Mouse (Mus musculus): ENCODE results near the gene Wdr72. TPM values are rescaled to one million over a fixed set of nuclear protein-coding genes. Genes with fewer than 3 reads are reported as not detected.

Gene Wdr72
- total and polyA plus RNA-seq, 2 experiments from 2014 or later: 0.27 to 0.42 TPM

GRCm38 (mm10) chr9:74101591-74101990, 8.6 kb upstream of the Wdr72 start:
- Histone ChIP-seq H3K27me3 (ENCODE audit: insufficient read depth, low read length) (no peaks in the 10 kb centered on the region), H3K27ac (ENCODE audit: low read depth, low read length) (no peak overlapping the region), H3K4me3 (ENCODE audit: low read depth, low read length) (no peak overlapping the region), H3K9ac (replicated peaks; ENCODE audit: low read length, poor library complexity, severe bottlenecking) (no peak overlapping the region), H3K36me3 (ENCODE audit: insufficient read depth, low read length) (no peaks in the 10 kb centered on the region), H3K9me3 (ENCODE audit: low read length) (no peaks in the 10 kb centered on the region), H3K4me1 (ENCODE audit: insufficient read depth, low read length) (no peaks in the 10 kb centered on the region), H3K4me2 (ENCODE audit: low read depth, low read length, poor library complexity, severe bottlenecking) (no peak overlapping the region)
- ATAC-seq (ENCODE audit: low FRiP score) (no peak), DNase-seq (ENCODE audit: low spot score) (no peak)
- TF ChIP-seq CTCF (IDR thresholded peaks at IDR 0.05): no peak

- H3K4me1 ChIP-seq (ENCODE audit: insufficient read depth, low read length): no peaks in the 10 kb centered on the region
- ATAC-seq (ENCODE audit: low FRiP score): no peak
- H3K9me3 ChIP-seq (ENCODE audit: low read length): no peaks in the 10 kb centered on the region
- no peak overlapping the region for H3K4me2 ChIP-seq (ENCODE audit: low read depth, low read length, poor library complexity, severe bottlenecking)
- no peaks in the 10 kb centered on the region for H3K36me3 ChIP-seq (ENCODE audit: insufficient read depth, low read length)
- WGBS: 95% methylated on average over 1 of the region's 1 CpGs
- no peak overlapping the region for H3K9ac ChIP-seq (replicated peaks; ENCODE audit: low read length, poor library complexity, severe bottlenecking)
- no peak for DNase-seq (ENCODE audit: low spot score)
- no peak overlapping the region for H3K27ac ChIP-seq (ENCODE audit: low read depth, low read length)
- TF ChIP-seq CTCF (IDR thresholded peaks at IDR 0.05): no peak
- H3K4me3 ChIP-seq (ENCODE audit: low read depth, low read length): no peak overlapping the region
- H3K27me3 ChIP-seq (ENCODE audit: insufficient read depth, low read length): no peaks in the 10 kb centered on the region
Observed at GRCm38 (mm10) chr9:74102615-74103014, 7.5 kb upstream of the Wdr72 start.

GRCm38 (mm10) chr9:74110461-74110816, 283 bp downstream of the Wdr72 start:
- Histone ChIP-seq H3K27me3 (ENCODE audit: insufficient read depth, low read length) (peaks cover 4% of the 10 kb centered on the region; the same call in 1 of the 2 replicates), H3K4me2 (ENCODE audit: low read depth, low read length, poor library complexity, severe bottlenecking) (peak overlapping the region; percentile 36), H3K36me3 (ENCODE audit: insufficient read depth, low read length) (no peaks in the 10 kb centered on the region), H3K9ac (replicated peaks; ENCODE audit: low read length, poor library complexity, severe bottlenecking) (no peak overlapping the region), H3K4me1 (ENCODE audit: insufficient read depth, low read length) (no peaks in the 10 kb centered on the region), H3K4me3 (ENCODE audit: low read depth, low read length) (no peak overlapping the region), H3K9me3 (ENCODE audit: low read length) (no peaks in the 10 kb centered on the region), H3K27ac (ENCODE audit: low read depth, low read length) (no peak overlapping the region)
- no peak for TF ChIP-seq CTCF (IDR thresholded peaks at IDR 0.05)
- DNase-seq (ENCODE audit: low spot score) (no peak), ATAC-seq (ENCODE audit: low FRiP score) (no peak)
- 5% methylated on average over 7 of the region's 7 CpGs for WGBS

- WGBS: 94% methylated on average over 9 of the region's 9 CpGs
- Histone ChIP-seq H3K4me3 (ENCODE audit: low read depth, low read length) (no peak overlapping the region), H3K4me2 (ENCODE audit: low read depth, low read length, poor library complexity, severe bottlenecking) (no peak overlapping the region), H3K9me3 (ENCODE audit: low read length) (no peaks in the 10 kb centered on the region), H3K27ac (ENCODE audit: low read depth, low read length) (no peak overlapping the region), H3K27me3 (ENCODE audit: insufficient read depth, low read length) (peaks cover 4% of the 10 kb centered on the region; the same call in 1 of the 2 replicates), H3K4me1 (ENCODE audit: insufficient read depth, low read length) (no peaks in the 10 kb centered on the region), H3K9ac (replicated peaks; ENCODE audit: low read length, poor library complexity, severe bottlenecking) (no peak overlapping the region), H3K36me3 (ENCODE audit: insufficient read depth, low read length) (no peaks in the 10 kb centered on the region)
- no peak for TF ChIP-seq CTCF (IDR thresholded peaks at IDR 0.05)
- no peak for ATAC-seq (ENCODE audit: low FRiP score)
- no peak for DNase-seq (ENCODE audit: low spot score)
Observed at GRCm38 (mm10) chr9:74112526-74112925, 2.4 kb downstream of the Wdr72 start.

- no peak overlapping the region for H3K4me3 ChIP-seq (ENCODE audit: low read depth, low read length)
- no peaks in the 10 kb centered on the region for H3K27me3 ChIP-seq (ENCODE audit: insufficient read depth, low read length)
- no peak overlapping the region for H3K4me2 ChIP-seq (ENCODE audit: low read depth, low read length, poor library complexity, severe bottlenecking)
- H3K4me1 ChIP-seq (ENCODE audit: insufficient read depth, low read length): no peaks in the 10 kb centered on the region
- no peak for TF ChIP-seq CTCF (IDR thresholded peaks at IDR 0.05)
- H3K9ac ChIP-seq (replicated peaks; ENCODE audit: low read length, poor library complexity, severe bottlenecking): no peak overlapping the region
- H3K27ac ChIP-seq (ENCODE audit: low read depth, low read length): no peak overlapping the region
- DNase-seq (ENCODE audit: low spot score) (no peak), ATAC-seq (ENCODE audit: low FRiP score) (no peak)
- 64% methylated on average over 5 of the region's 5 CpGs for WGBS
- no peaks in the 10 kb centered on the region for H3K36me3 ChIP-seq (ENCODE audit: insufficient read depth, low read length)
- no peaks in the 10 kb centered on the region for H3K9me3 ChIP-seq (ENCODE audit: low read length)
Observed at GRCm38 (mm10) chr9:74126222-74126621, 16.1 kb downstream of the Wdr72 start.

- Histone ChIP-seq H3K36me3 (ENCODE audit: insufficient read depth, low read length) (no peaks in the 10 kb centered on the region), H3K27me3 (ENCODE audit: insufficient read depth, low read length) (no peaks in the 10 kb centered on the region), H3K4me1 (ENCODE audit: insufficient read depth, low read length) (no peaks in the 10 kb centered on the region), H3K9ac (replicated peaks; ENCODE audit: low read length, poor library complexity, severe bottlenecking) (no peak overlapping the region), H3K9me3 (ENCODE audit: low read length) (no peaks in the 10 kb centered on the region), H3K4me3 (ENCODE audit: low read depth, low read length) (no peak overlapping the region), H3K27ac (ENCODE audit: low read depth, low read length) (no peak overlapping the region), H3K4me2 (ENCODE audit: low read depth, low read length, poor library complexity, severe bottlenecking) (no peak overlapping the region)
- TF ChIP-seq CTCF (IDR thresholded peaks at IDR 0.05): no peak
- no peak for ATAC-seq (ENCODE audit: low FRiP score)
- DNase-seq (ENCODE audit: low spot score): no peak
- WGBS: 90% methylated on average over 2 of the region's 2 CpGs
Observed at GRCm38 (mm10) chr9:74134010-74134409, 23.9 kb downstream of the Wdr72 start.
